Mouse (Mus musculus) forebrain, postnatal 0 days (tissue): Measurements from ENCODE around the gene Pgd. TPM values are rescaled to one million over a fixed set of nuclear protein-coding genes. Genes with fewer than 3 reads are reported as not detected.

ENCODE experiments used
- ATAC-seq: fragments of 200-750 bp; cut with Nextera tagmentation; 2 replicates; pipeline ENCODE4 v1.8.0; 2017; ENCODE audit warnings: mild to moderate bottlenecking, moderate library complexity
- DNase-seq: peaks from one replicate; pipeline ENCODE4 v3.0.0-alpha.2; 2015
- H3K27ac ChIP-seq: fragments of 300-500 bp; sonication (generic); 2 replicates; pipeline ENCODE4 v1.5.1; 2014; ENCODE audit warnings: low read depth, mild to moderate bottlenecking, antibody characterized with exemption, low read length, moderate library complexity, mixed read lengths
- H3K27me3 ChIP-seq: fragments of 300-500 bp; sonication (generic); 2 replicates; pipeline ENCODE4 v1.6.1; 2014; ENCODE audit warnings: mild to moderate bottlenecking, low read length, mixed read lengths; ENCODE audit not compliant: insufficient read depth
- H3K36me3 ChIP-seq: fragments of 300-500 bp; sonication (generic); 2 replicates; pipeline ENCODE4 v1.6.1; 2014; ENCODE audit warnings: mild to moderate bottlenecking, moderate library complexity; ENCODE audit not compliant: insufficient read depth
- H3K4me1 ChIP-seq: fragments of 300-500 bp; sonication (generic); 2 replicates; pipeline ENCODE4 v1.6.1; 2014; ENCODE audit warnings: antibody characterized with exemption; ENCODE audit not compliant: insufficient read depth
- H3K4me2 ChIP-seq: fragments of 300-500 bp; sonication (generic); 2 replicates; pipeline ENCODE4 v1.6.1; 2014; ENCODE audit warnings: low read depth, mild to moderate bottlenecking, moderate library complexity
- H3K4me3 ChIP-seq: fragments of 300-500 bp; sonication (generic); 2 replicates; pipeline ENCODE4 v1.5.1; 2014; ENCODE audit warnings: low read depth, low read length, mixed read lengths
- H3K9ac ChIP-seq: fragments of 300-500 bp; sonication (generic); 2 replicates; pipeline ENCODE4 v1.6.1; 2014; ENCODE audit warnings: mild to moderate bottlenecking
- H3K9me3 ChIP-seq: fragments of 300-500 bp; sonication (generic); 2 replicates; pipeline ENCODE4 v1.6.1; 2016; ENCODE audit warnings: low read length
- CTCF ChIP-seq: sonication (generic); IDR thresholded peaks from 2 replicates; pipeline ENCODE4 v1.5.1; 2016; ENCODE audit warnings: antibody characterized with exemption, control low read depth, low read depth
- WGBS: fragments of 180-500 bp; shearing (Covaris S2); extraction: QIAGEN DNeasy Blood & Tissue Kit; methylation state at CpG from one replicate; pipeline ENCODE4 v1.1.7; 2014; 5-methylcytosine and 5-hydroxymethylcytosine counted together
- polyA plus RNA-seq: library from polyadenylated mRNA; unstranded; fragments of >200 nt; fragmentation: Nextera tagmentation; extraction: Ambion mirVana; gene quantifications from 2 replicates; pipeline ENCODE4 v1.2.1, GENCODE M21; 2015
- total RNA-seq: library from RNA; depleted of rRNA; stranded (reverse); fragments of >200 nt; gene quantifications from 2 replicates; pipeline ENCODE4 v1.2.3, GENCODE M21; 2014

Gene Pgd
- total and polyA plus RNA-seq, 2 experiments from 2014 or later = 24.8 to 86.0 TPM

- H3K36me3 ChIP-seq = peaks cover 74% of the 10 kb centered on the region
Measured at GRCm38 (mm10) chr4:149159891-149160290, 6.7 kb downstream of the Pgd start.

GRCm38 (mm10) chr4:149159203-149159602 is 7.4 kb downstream of the Pgd start:
- WGBS = 98% methylated on average over 2 of the region's 2 CpGs

More at GRCm38 (mm10) chr4:149159891-149160290, 6.7 kb downstream of the Pgd start:
- DNase-seq = no peak
- Histone ChIP-seq H3K4me2 (no peak overlapping the region), H3K4me3 (no peak overlapping the region), H3K27me3 (no peaks in the 10 kb centered on the region), H3K9me3 (no peaks in the 10 kb centered on the region), H3K9ac (no peak overlapping the region), H3K27ac (no peak overlapping the region), H3K4me1 (no peaks in the 10 kb centered on the region)
- 91% methylated on average over 13 of the region's 13 CpGs for WGBS
- no peak for ATAC-seq
- TF ChIP-seq CTCF = no peak

DNA sequence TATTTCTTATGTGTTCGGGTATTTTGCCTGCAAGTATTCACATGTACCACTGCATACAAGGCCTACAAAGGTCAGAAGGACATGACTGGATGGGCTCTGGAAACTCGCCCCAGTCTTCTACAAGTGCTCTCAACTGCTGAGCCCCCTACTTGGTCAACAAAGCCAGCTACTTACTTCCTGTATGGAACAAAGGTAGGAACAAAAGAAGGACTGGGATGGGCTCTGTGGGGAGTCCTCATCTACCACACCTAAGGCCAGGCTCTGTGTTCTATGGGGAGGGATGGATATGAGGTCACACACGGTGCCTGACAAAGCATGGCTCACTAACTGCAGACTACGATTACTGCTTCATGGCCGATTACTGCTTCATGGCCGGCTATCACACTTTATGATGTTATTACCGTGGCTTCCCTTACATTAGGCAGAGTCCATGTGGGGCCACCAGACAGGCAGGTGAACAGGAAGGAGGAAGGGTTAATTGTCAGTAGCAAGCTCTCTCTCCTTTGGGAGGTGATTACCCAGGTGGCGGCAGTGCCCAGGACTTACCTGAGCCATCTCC is 9.1 kb downstream of the Pgd start:
- H3K9ac ChIP-seq = no peak overlapping the region
- ATAC-seq (no peak), DNase-seq (no peak)
- TF ChIP-seq CTCF = no peak
- peaks cover 89% of the 10 kb centered on the region for H3K36me3 ChIP-seq
- H3K9me3 ChIP-seq = no peaks in the 10 kb centered on the region
- H3K27me3 ChIP-seq = no peaks in the 10 kb centered on the region
- H3K27ac ChIP-seq = no peak overlapping the region
- no peak overlapping the region for H3K4me2 ChIP-seq
- WGBS = 88% methylated on average over 8 of the region's 8 CpGs
- H3K4me3 ChIP-seq = no peak overlapping the region
- H3K4me1 ChIP-seq = no peaks in the 10 kb centered on the region

More at GRCm38 (mm10) chr4:149159203-149159602, 7.4 kb downstream of the Pgd start:
- peaks cover 81% of the 10 kb centered on the region for H3K36me3 ChIP-seq
- no peak for TF ChIP-seq CTCF
- no peak overlapping the region for H3K9ac ChIP-seq
- DNase-seq = no peak
- H3K4me1 ChIP-seq = no peaks in the 10 kb centered on the region
- H3K4me3 ChIP-seq = no peak overlapping the region
- no peaks in the 10 kb centered on the region for H3K9me3 ChIP-seq
- no peaks in the 10 kb centered on the region for H3K27me3 ChIP-seq
- no peak overlapping the region for H3K4me2 ChIP-seq
- no peak for ATAC-seq
- no peak overlapping the region for H3K27ac ChIP-seq

DNA sequence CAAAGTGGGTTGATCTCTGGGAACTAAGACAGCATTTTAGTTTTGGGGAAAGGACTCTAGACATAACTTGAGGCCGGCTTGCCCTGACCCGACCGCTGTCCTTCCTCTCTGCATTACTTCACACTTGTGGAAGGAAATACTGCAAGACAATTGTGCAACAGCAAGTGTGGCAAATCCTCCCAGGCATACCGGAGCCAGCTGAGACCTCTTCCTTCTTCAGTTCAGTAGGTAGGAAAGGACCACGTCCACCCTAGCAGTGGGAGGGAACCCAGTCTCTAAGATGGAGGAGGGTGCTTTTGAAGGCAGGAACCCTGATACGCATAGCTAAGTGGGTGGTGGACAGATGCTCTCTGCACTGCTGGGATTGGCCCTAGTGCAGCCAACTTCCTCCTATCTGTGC is 10.9 kb downstream of the Pgd start:
- Histone ChIP-seq H3K4me3 (no peak overlapping the region), H3K36me3 (peaks cover 86% of the 10 kb centered on the region), H3K27ac (no peak overlapping the region), H3K9ac (no peak overlapping the region), H3K27me3 (no peaks in the 10 kb centered on the region), H3K4me1 (no peaks in the 10 kb centered on the region), H3K9me3 (no peaks in the 10 kb centered on the region), H3K4me2 (no peak overlapping the region)
- ATAC-seq (no peak), DNase-seq (no peak)
- WGBS = 95% methylated on average over 6 of the region's 6 CpGs
- no peak for TF ChIP-seq CTCF

GRCm38 (mm10) chr4:149154859-149155258 is 11.7 kb downstream of the Pgd start:
- DNase-seq (no peak), ATAC-seq (no peak)
- TF ChIP-seq CTCF = no peak
- Histone ChIP-seq H3K27me3 (no peaks in the 10 kb centered on the region), H3K36me3 (peaks cover 86% of the 10 kb centered on the region), H3K9ac (no peak overlapping the region), H3K27ac (no peak overlapping the region), H3K4me1 (no peaks in the 10 kb centered on the region), H3K9me3 (no peaks in the 10 kb centered on the region), H3K4me2 (no peak overlapping the region), H3K4me3 (no peak overlapping the region)
- WGBS = 95% methylated on average over 7 of the region's 7 CpGs

GRCm38 (mm10) chr4:149150721-149151120 is 15.8 kb downstream of the Pgd start:
- H3K27me3 ChIP-seq = no peaks in the 10 kb centered on the region
- H3K4me1 ChIP-seq = no peaks in the 10 kb centered on the region
- ATAC-seq (no peak), DNase-seq (no peak)
- H3K4me3 ChIP-seq = no peak overlapping the region
- H3K9ac ChIP-seq = no peak overlapping the region
- WGBS = 96% methylated on average over 11 of the region's 11 CpGs
- no peak overlapping the region for H3K4me2 ChIP-seq
- H3K36me3 ChIP-seq = peaks cover 55% of the 10 kb centered on the region
- no peak for TF ChIP-seq CTCF
- no peak overlapping the region for H3K27ac ChIP-seq
- H3K9me3 ChIP-seq = no peaks in the 10 kb centered on the region

- TF ChIP-seq CTCF = no peak
Measured at GRCm38 (mm10) chr4:149150256-149150655, 16.3 kb downstream of the Pgd start.

More at GRCm38 (mm10) chr4:149150256-149150655, 16.3 kb downstream of the Pgd start:
- Histone ChIP-seq H3K27me3 (no peaks in the 10 kb centered on the region), H3K9me3 (no peaks in the 10 kb centered on the region), H3K4me3 (no peak overlapping the region), H3K36me3 (peaks cover 51% of the 10 kb centered on the region), H3K4me2 (no peak overlapping the region), H3K27ac (no peak overlapping the region), H3K9ac (no peak overlapping the region), H3K4me1 (no peaks in the 10 kb centered on the region)
- 90% methylated on average over 11 of the region's 11 CpGs for WGBS
- DNase-seq = no peak
- ATAC-seq = no peak
